Mouse (Mus musculus) heart, postnatal 0 days (tissue): ENCODE results near the gene Stard13.

Experiments used
- CTCF ChIP-seq: IDR thresholded peaks from 2 replicates; pipeline ENCODE4 v1.5.1; 2016; ENCODE audit warnings: antibody characterized with exemption, control low read depth, low read depth
- EP300 ChIP-seq: IDR thresholded peaks from 2 replicates; pipeline ENCODE4 v1.6.1; 2016; ENCODE audit warnings: antibody characterized with exemption, low read depth

GRCm38 (mm10) chr5:151142671-151143601 is 90.7 kb downstream of the Stard13 start:
- TF ChIP-seq CTCF = no peak
- TF ChIP-seq EP300 = no peak
